Mouse (Mus musculus): ENCODE results near the gene Lmx1b.

Gene Lmx1b

DNA sequence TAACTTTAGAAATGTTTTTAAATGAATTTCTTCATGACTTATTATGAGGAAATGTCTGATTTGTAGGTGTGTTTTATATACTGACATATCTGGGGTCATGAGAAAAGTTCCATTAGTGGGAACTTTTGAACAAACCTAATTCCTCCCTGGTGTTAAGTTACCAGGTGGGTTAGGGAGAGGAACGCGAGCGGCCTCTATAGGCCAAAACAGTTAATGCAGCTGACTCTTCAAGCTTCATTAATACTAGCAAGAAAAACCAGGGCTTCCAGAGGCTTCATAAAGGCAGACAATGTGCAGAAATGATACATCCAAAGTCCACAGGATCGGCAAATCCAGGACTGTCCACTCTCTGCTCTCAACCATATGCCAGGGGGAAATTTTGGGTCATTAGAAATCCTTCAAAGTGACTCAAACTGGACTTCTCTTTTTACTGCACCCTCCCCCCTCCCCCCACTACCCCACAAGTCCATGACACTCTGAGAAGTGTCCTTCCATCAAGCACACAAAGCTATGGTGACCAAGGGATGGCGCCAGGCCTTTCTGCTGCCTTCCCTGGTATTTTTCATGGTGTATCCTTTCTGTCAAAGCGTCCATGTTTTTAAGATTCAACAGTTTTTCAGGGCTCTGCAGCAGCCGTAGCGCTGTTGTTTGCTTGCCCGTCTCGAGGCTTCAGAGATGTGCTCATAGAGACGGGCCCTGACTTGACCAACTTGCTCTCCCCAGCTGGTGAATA lies 97.4 kb downstream of the Lmx1b start:
- DNase-seq, result peak; percentile 80

DNA sequence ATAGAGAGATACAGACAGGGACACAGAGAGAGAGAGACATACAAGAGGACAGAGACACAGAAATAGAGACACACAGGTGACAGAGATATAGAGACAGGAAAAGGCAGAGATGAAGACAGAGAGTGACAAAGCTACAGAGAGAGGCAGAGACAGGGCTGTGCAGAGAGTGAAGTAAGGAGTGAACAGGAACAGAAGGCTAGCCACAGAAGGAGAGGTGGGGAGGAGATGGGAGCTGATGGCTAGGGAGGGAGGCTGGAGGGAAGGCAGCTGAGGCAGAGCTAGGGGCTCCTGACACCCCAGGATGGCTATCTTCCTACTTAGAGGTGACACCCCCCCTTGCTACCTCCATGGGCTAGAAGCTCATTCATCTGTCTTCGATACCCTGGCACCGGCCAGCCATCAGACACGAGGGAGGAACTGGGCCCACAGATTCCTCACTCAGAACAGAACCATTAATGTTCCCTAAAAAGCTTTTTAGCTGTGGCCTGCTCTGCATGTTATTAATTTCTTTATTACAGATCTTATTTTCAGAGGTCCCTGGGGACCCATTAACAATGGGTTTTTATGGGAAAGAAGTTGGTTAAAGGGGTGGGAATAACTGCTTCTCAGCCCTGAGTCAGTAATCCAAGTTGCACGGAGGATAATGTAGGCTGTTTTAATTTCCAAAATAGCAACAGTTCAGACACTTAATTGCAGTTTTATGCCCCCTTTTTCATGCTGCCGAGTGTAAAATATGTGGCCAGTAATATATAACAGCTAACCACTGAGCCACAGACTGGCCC lies 114.8 kb downstream of the Lmx1b start:
- no peak for DNase-seq

DNA sequence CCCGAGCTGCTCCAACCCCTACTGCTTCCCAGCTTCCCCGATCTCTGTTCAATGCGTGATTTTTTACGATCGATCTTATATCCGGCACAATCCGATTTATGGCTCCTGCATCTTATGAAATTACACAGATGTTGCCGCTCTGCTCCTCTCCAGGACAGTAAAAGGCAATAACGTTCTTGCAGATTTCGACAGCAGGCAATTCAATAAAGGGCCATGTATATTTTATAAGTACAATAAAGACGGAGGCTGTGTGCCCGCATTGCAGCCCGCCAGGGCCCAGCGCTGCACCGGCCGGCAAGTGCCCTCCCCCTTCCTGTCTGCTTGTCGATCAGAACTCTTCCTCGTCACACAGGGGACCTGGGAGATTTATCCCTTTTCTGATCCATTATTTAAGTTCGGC lies 124.5 kb downstream of the Lmx1b start:
- DNase-seq, result no peak

DNA sequence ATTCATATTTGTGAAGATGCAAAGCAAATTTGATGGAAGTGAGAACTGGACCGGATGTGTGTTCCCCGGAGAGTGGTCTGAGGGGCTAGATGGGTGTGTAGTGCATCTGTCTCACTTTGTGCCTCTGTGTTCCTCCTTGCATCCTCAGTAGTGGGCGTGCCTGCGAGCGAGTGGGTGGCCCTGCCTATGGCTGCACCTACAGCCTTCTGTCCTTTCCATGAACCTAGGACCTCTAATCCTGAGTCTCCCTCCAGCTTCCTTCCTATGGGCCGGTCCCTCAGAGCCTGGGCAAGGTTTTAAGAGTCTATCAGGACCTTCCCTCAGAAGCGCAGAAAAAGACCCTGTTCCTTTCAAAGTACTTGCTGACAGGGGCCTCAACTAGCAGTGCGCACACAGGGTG lies 124.9 kb downstream of the Lmx1b start:
- no peak for DNase-seq
